Mouse (Mus musculus) kidney, adult 2 months (tissue): ENCODE data around the gene Ston2. TPM values are rescaled to one million over a fixed set of nuclear protein-coding genes. Genes with fewer than 3 reads are reported as not detected.

Experiments used
- DNase-seq: peaks from one replicate; pipeline ENCODE4 v3.0.0; 2021
- H3K27ac ChIP-seq: fragments of 200-500 bp; 2 replicates; pipeline ENCODE4 v1.5.1; 2012; ENCODE audit warnings: low read depth, low read length, control low read depth, inconsistent platforms; ENCODE audit not compliant: insufficient read depth
- H3K27me3 ChIP-seq: fragments of 200-500 bp; replicated peaks from 2 replicates; pipeline ENCODE4 v1.6.1; 2012; ENCODE audit warnings: mild to moderate bottlenecking, moderate library complexity, low read length, inconsistent platforms; ENCODE audit not compliant: control insufficient read depth, insufficient read depth
- H3K36me3 ChIP-seq: fragments of 200-500 bp; 2 replicates; pipeline ENCODE4 v1.6.1; 2012; ENCODE audit warnings: mild to moderate bottlenecking, moderate library complexity, low read length, inconsistent platforms; ENCODE audit not compliant: control insufficient read depth, insufficient read depth
- H3K4me1 ChIP-seq: fragments of 200-500 bp; 2 replicates; pipeline ENCODE4 v1.6.1; 2011; ENCODE audit warnings: low read length; ENCODE audit not compliant: control insufficient read depth, insufficient read depth
- H3K4me3 ChIP-seq: fragments of 200-500 bp; 2 replicates; pipeline ENCODE4 v1.5.1; 2011; ENCODE audit warnings: mild to moderate bottlenecking, low read depth, low read length, control low read depth; ENCODE audit not compliant: insufficient read depth
- CTCF ChIP-seq: fragments of 200-500 bp; conservative IDR thresholded peaks from 2 replicates; pipeline ENCODE4 v1.5.1; 2011; ENCODE audit warnings: low read depth, mild to moderate bottlenecking, control low read depth, low read length, moderate library complexity, mixed read lengths; ENCODE audit not compliant: insufficient read depth, insufficient read length
- POLR2A ChIP-seq: fragments of 200-500 bp; IDR thresholded peaks from one replicate; pipeline ENCODE4 v1.6.1; 2011; ENCODE audit warnings: low read depth, low read length, control low read depth
- WGBS: fragments of 180-500 bp; shearing (Covaris S2); methylation state at CpG from one replicate; pipeline ENCODE4 v1.1.7; 2018; 5-methylcytosine and 5-hydroxymethylcytosine counted together
- polyA plus RNA-seq: library from polyadenylated mRNA; depleted of rRNA; stranded (reverse); fragments of >200 nt; gene quantifications from 2 replicates; pipeline ENCODE4 v1.2.3, GENCODE M21; 2012

Gene Ston2
- polyA plus RNA-seq, 1 experiment: 23.3 TPM

DNA sequence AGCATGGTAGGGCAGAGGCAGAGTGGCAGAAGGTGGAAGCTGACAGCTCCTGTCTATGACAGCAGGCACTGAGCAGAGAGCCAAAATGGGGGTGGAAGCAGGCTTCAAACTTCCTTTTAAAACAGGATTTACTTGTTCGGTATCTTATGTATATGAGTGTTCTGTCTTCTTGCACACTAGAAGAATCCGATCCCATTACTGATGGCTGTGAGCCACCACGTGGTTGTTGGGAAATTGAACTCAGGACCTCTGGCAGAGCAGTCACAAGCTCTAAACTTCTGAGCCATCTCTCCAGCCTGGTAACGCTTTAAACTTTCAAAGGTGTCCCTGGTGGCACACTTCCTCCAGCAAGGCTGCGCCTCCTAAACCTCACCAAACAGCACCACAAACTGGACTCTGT is 85.4 kb downstream of the Ston2 start:
- TF ChIP-seq CTCF: no peak
- no peak for TF ChIP-seq POLR2A
- no peaks in the 10 kb centered on the region for H3K36me3 ChIP-seq
- H3K27me3 ChIP-seq: no peaks in the 10 kb centered on the region
- 76% methylated on average over 5 of the region's 5 CpGs for WGBS
- no peak for DNase-seq
- H3K27ac ChIP-seq: no peak overlapping the region
- H3K4me3 ChIP-seq: no peak overlapping the region
- H3K4me1 ChIP-seq: peaks cover 4% of the 10 kb centered on the region; the same call in 1 of the 2 replicates

- H3K36me3 ChIP-seq: no peaks in the 10 kb centered on the region
- 89% methylated on average over 7 of the region's 7 CpGs for WGBS
- H3K27me3 ChIP-seq: no peaks in the 10 kb centered on the region
- H3K4me3 ChIP-seq: no peak overlapping the region
- peaks cover 2% of the 10 kb centered on the region; the same call in 1 of the 2 replicates for H3K4me1 ChIP-seq
- DNase-seq: no peak
- H3K27ac ChIP-seq: no peak overlapping the region
- TF ChIP-seq POLR2A (no peak), CTCF (no peak)
These were observed 88.6 kb downstream of the Ston2 start for GRCm38 (mm10) chr12:91699451-91700141.

- Histone ChIP-seq H3K36me3 (no peaks in the 10 kb centered on the region), H3K4me1 (peaks cover 2% of the 10 kb centered on the region; the same call in 1 of the 2 replicates), H3K27me3 (no peaks in the 10 kb centered on the region), H3K4me3 (no peak overlapping the region), H3K27ac (no peak overlapping the region)
- 60% methylated on average over 4 of the region's 4 CpGs for WGBS
- peak; percentile 81 for DNase-seq
- TF ChIP-seq POLR2A: no peak
- no peak for TF ChIP-seq CTCF
These were observed 92.0 kb downstream of the Ston2 start for GRCm38 (mm10) chr12:91696231-91696630.

DNA sequence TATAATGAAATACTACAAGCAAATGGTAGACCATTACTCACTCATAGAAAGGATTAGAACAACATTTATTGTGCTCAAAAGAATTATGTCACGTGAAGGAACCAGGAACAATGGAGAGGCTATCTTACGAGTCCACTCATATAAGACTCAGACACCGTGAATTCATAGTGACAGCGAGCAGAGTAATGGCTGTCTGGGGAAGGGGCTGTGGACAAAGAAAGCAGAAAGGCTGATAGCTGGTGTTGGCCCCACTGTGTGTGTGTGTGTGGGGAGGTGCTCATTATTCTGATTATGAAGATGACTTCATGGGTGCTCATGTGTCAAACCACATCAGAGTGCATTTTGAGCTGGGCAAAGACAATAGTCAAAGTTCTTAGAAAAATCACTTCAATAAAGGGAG is 92.4 kb downstream of the Ston2 start:
- Histone ChIP-seq H3K27me3 (no peaks in the 10 kb centered on the region), H3K27ac (no peak overlapping the region), H3K4me3 (no peak overlapping the region), H3K4me1 (peaks cover 2% of the 10 kb centered on the region; the same call in 1 of the 2 replicates), H3K36me3 (no peaks in the 10 kb centered on the region)
- TF ChIP-seq POLR2A (no peak), CTCF (no peak)
- WGBS: 89% methylated on average over 4 of the region's 4 CpGs
- DNase-seq: no peak

DNA sequence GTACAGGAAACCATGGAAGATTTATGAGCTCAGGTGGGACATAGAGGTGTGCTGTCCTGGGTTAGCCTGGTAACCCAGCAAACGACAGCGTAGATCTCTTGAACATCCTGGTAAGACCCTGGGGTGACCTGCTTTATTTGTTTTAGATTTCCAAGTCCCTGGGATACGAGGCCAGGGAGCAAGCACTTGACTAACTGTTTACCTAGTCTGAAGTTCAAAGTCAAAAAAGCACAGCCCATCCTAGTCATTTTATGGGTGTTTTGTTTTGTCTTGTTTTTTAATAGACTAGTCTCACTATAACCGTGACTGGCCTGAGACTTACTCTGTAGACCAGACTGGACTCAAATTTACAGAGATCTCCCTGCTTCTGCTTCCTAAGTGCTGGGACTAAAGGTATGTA is 93.4 kb downstream of the Ston2 start:
- 43% methylated on average over 4 of the region's 4 CpGs for WGBS
- DNase-seq: peak; percentile 43
- Histone ChIP-seq H3K27me3 (no peaks in the 10 kb centered on the region), H3K4me1 (peaks cover 2% of the 10 kb centered on the region; the same call in 1 of the 2 replicates), H3K4me3 (no peak overlapping the region), H3K27ac (no peak overlapping the region), H3K36me3 (no peaks in the 10 kb centered on the region)
- no peak for TF ChIP-seq POLR2A
- no peak for TF ChIP-seq CTCF

GRCm38 (mm10) chr12:91693566-91693965 is 94.6 kb downstream of the Ston2 start:
- 54% methylated on average over 7 of the region's 7 CpGs for WGBS
- TF ChIP-seq CTCF (no peak), POLR2A (no peak)

GRCm38 (mm10) chr12:91692991-91693390 is 95.2 kb downstream of the Ston2 start:
- H3K4me1 ChIP-seq: no peaks in the 10 kb centered on the region
- H3K27me3 ChIP-seq: no peaks in the 10 kb centered on the region
- no peaks in the 10 kb centered on the region for H3K36me3 ChIP-seq
- no peak overlapping the region for H3K27ac ChIP-seq
- TF ChIP-seq CTCF: no peak
- no peak for TF ChIP-seq POLR2A
- WGBS: 64% methylated on average over 3 of the region's 3 CpGs
- H3K4me3 ChIP-seq: no peak overlapping the region
- no peak for DNase-seq

More at GRCm38 (mm10) chr12:91693566-91693965, 94.6 kb downstream of the Ston2 start:
- Histone ChIP-seq H3K36me3 (no peaks in the 10 kb centered on the region), H3K27me3 (no peaks in the 10 kb centered on the region), H3K27ac (no peak overlapping the region), H3K4me1 (peaks cover 2% of the 10 kb centered on the region; the same call in 1 of the 2 replicates), H3K4me3 (no peak overlapping the region)
- DNase-seq: no peak
